Mouse (Mus musculus) adrenal gland (tissue): ENCODE data around the gene Brd7.

Experiments used
- intact Hi-C: fragments of 180-260 bp; cut with DNase I; formaldehyde crosslinking; loops from one replicate; pipeline ENCODE4 v1.15.1; 2025
- long read RNA-seq, 2 experiments: library from polyadenylated mRNA; unstranded; transcript quantifications; one replicate each; pipeline ENCODE4 v2.0.0; 2020; ENCODE audit warnings: borderline replicate concordance in 1 of 2; ENCODE audit not compliant: insufficient replicate concordance in 1 of 2

Gene Brd7
- long read RNA-seq, experiment 1, transcript Brd7-201 (17 exons, 3,625 nt), result major isoform, 20 of 41 reads
- long read RNA-seq, experiment 1, partial matches to known transcripts, result 16 of 41 reads
- long read RNA-seq, experiment 1, other reads (novel, unspliced or antisense), result 5 of 41 reads
- long read RNA-seq, experiment 2, transcript Brd7-201 (17 exons, 3,625 nt), result major isoform, 15 of 49 reads
- long read RNA-seq, experiment 2, partial matches to known transcripts, result 31 of 49 reads
- long read RNA-seq, experiment 2, other reads (novel, unspliced or antisense), result 3 of 49 reads

DNA sequence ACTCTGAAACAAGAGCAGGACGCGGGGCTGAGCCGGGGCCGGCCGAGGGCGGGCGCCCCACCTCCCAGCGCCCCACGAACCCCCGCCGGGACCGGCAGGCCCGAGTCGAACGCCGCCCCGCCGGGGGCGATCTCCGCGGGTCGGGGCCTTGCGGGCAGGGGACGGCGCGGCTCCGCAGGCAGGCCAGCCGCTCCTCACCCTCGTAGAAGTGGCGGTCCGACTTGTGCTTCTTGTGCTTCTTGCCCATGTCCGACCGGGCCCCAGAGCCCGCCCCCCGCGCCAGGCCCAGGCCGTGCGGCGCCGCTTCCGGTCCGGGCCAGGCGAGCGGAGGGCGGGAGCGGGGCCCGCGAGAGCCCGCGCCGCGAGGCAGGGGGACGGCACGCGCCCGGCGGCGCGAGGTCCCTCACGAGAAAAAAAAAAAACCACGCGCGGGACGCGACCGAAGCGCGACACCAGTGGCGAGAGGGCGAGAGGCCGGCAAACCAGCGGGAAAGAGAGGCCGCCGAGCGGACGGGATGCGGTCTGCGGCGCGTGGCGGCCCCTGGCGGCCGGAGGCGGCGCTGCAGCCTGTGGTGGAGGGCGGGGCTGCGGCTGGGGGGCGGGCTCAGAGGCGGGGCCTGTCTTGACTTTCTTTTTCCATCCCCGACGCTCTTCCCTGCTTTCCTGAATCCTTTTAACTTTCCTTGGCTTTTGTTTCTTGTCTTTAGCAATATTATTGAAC lies at the start of gene Brd7:
Brd7 (minus strand) TSS at position 487 of the 721 bp plus-strand sequence.
- intact Hi-C loops, result loop anchor here (5.0 kb wide), 1 partner anchor 260 kb away; no protein-coding TSS in a partner anchor

DNA sequence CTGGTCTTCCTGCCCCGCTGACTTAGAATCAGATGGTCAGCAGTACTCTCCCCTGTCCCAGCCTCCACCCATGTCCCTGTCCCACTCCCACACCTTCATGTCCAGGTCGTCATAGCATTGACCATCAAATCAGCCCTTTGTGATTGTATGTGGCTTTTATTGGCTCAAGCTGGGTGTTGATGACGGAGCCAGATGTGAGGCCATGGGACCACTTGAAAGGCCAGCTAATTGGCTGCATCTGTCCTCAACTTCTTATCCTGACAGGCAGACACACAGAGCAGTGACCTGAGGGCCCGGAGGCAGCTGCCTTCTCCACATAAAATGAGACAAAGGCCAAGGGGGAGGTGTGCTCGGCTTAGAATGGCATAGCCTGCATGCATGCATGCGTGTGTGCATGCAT lies 49.5 kb upstream of the Brd7 start:
- intact Hi-C loops, result no loop called here

DNA sequence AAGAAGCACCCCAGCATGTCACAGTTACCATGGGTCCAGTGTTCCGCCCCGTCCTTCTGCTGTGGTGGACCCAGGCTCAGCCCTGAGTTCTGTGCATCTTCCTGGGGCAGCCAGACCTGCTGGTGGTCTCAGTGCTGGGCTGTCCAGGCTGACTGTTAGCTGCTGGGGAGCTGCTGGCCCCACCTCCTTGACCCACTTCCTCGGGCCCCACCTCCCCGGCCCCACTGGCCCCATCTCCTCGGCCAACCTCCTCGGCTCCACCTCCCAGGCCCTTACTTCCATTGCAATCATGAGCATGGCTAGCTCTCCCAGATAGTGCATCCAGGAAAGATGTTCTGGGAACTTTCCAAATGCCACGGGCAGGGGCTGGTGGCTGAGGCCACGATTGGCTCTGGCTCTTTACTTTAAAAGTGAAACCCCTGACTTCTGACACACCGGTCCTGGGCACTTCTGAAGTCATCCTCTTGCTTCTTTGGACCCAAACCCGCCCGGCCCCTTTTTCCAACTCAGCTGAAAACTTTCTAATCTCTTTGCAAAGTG lies 47.5 kb upstream of the Brd7 start:
- intact Hi-C loops, result no loop called here

DNA sequence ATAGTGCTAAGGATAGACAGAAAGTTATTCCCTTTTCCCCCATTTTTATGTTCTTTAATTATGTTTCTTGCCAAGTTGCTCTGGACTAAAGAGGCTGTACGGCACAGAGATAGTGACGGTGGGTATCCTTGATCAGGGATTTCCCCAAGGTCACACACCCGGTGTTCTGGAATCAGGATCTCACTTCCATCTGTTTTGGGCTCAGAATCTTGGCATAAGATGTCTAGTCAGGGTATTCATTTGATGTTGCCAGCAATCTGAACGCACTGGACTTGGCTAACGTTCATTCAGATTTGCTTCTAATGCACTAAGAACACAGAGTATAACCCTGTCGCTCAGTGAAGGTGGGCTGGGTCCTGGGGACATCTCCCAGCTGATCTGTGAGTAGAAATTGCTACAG lies 45.7 kb upstream of the Brd7 start:
- intact Hi-C loops, result no loop called here

DNA sequence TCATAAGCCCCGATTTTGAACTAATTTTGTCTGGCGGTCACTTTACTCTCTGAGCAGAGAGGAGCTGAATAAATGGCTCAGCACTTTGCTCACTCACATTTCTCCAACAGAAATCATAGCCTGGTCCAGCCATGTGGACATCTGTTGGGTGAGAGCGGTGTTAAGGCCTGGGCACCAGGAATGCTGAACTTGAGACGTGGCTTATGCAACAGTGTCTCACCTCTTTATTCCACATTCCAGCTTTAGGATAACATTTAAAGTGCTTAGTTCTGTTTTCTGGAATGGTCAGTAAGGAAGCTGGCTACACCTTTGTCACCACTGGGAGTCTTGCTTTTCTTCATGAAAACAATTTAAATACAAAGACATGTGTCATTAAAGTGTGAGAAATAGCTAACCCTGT lies 36.1 kb upstream of the Brd7 start:
- intact Hi-C loops, result no loop called here

DNA sequence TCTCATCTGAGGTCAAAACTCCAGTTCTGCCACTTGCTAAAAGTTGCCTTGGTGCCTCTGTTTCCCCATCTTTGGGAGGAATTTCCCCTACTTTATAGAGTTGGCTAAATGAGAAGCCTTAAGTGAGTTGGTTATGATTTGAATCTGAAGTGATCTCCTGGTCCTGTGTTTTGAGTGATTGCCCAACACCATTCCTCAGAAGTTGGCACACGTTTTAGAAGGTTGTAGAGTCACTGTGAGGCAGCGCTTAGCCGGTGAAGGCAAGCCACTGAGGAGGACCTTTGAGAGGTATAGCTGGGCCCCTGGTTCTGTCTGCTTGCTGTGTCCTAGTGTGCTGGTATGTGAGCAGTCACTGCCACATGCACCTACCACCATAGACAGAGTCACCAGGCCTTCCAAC lies 31.3 kb upstream of the Brd7 start:
- intact Hi-C loops, result no loop called here

DNA sequence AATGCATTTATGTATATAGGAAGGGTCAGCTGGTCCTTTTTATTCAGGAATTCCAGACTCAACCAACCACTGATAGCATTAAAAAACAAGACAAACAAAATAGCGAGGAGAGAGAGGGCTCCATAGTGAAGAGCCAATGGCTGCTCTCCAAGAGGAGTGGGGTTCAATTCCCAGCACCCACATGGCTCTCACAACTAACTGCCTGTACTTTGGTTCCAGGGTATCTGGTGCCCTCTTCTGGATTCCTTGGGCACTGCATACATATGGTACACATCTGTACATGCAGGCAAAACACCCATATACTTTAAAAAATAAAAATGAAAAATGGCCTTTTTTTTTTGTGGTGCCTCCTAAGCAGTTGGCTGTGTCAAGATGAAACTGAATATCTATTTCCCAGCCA lies 28.8 kb upstream of the Brd7 start:
- intact Hi-C loops, result no loop called here

DNA sequence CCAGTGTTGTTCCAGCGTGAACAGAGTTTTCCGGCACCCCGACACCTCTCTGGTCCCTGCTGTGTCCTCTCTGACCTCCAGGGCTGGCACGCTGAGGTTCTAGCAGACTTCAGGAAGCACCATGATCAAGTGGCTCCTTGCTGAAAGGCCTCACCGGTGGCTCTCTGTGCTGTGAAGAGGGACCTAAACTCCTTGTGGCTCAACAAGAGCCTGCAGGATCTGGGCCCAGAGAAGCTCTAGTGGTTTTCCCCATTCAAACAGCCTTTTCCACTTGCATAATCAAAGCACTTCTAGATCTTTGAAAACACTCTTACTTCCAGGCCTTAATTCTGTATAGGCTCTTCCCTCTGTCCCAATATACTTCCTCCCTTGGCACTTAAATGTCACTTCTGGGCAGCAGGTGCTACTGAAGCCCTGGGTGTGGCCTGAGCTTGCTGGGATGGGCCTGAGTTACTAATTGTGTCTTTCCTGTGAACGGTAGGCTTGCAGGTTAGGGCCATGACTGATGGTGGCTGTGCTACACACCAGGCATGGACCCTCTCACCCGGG lies 26.8 kb upstream of the Brd7 start:
- intact Hi-C loops, result no loop called here

DNA sequence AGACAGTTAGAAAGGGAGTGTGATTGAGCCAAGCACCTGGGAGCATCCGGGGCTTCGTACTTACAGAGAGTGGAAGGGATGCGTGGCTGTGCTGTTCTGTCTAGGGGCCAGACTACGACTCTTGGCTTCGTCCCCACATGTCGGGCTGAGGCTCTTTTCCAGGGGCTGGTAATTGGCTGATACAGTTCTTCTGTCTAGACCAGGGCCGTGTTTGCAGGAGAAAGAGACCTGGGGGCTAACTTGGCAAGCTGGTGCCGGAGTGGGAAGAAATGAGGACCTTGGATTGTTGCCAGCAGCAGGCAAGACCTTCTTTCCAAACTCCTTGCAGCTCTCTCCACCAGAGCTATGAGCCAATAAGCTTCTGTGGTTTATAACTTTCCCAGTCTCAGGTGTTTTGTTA lies 25.9 kb upstream of the Brd7 start:
- intact Hi-C loops, result no loop called here

DNA sequence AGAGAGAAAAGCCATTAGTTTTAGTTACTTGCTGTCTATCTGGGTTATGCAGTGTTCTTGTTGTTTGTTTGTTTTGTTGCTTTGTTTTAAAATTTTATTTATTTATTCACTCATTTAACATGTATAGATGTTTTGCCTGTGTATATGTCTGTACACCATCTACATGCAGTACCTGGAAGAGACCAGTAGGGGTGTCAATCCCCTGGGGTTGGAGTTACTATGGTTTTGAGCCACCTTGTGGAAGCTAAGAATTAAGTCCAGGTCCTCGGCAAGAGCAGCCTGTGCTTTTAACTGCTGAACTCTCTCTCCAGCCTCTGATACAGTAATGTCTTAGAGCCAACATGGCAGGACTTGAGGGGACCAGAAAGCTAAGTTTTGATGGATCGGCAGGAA lies 21.2 kb upstream of the Brd7 start:
- intact Hi-C loops, result no loop called here

DNA sequence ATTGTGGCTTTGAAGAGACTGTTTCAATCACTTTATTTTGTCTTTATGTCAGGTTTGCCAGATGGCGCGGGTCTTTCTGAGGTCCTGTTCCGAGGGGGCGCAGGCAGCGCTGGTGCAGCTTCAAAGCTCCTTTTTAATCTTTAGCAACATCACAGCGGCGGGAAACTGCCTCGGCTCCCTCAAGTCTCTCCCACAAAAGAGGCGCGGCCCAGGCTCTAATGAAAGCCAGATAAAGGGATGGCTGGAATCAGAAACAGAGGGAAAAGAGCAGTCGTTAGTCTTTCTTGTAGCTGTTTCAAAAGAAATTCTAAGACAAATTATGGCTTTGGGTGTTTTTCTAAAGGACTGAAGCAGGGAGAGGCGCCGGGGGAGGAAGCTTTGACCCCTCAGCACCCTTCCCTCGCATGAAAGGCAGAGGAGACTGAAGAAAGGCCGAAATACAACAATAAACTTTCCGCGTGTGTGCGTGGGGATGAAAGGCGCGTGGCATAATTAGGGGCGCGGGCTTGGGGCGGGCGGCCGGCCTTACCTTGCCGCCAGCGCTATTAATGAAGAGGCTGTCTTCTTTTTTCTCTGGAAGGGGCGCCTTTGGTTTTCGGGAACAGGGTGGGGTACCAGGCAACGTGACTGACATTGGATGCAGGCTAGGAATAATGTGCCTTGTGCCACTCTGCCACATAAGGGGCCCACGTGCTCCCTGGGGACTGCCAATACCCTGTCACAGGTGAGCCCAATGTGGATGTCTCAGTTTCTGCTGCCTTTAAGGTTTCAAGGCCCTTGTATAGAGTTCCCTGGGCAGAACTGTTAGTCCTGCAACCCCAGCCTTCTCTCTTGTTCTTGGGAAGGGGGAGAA lies 20.5 kb upstream of the Brd7 start:
- intact Hi-C loops, result no loop called here

DNA sequence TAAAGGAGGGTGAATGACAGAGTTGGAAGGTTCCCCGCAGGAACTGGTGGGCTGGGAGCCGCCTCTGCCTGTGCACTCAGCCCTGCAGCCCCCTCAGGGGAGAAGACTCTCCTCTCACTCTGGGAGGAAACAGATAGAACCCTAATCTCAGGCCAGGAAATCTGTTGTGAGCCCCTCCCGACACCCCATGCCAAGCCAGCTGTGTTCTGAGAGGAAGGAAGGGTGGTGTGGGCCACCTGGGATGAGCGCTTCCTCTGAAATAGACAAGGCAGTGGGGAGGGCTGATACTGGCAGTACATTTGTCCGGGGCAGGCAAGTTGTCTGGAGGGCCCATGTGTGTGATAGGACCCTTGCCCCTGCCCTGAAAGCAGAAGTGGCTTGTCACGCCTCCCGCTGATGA lies 18.5 kb upstream of the Brd7 start:
- intact Hi-C loops, result no loop called here

DNA sequence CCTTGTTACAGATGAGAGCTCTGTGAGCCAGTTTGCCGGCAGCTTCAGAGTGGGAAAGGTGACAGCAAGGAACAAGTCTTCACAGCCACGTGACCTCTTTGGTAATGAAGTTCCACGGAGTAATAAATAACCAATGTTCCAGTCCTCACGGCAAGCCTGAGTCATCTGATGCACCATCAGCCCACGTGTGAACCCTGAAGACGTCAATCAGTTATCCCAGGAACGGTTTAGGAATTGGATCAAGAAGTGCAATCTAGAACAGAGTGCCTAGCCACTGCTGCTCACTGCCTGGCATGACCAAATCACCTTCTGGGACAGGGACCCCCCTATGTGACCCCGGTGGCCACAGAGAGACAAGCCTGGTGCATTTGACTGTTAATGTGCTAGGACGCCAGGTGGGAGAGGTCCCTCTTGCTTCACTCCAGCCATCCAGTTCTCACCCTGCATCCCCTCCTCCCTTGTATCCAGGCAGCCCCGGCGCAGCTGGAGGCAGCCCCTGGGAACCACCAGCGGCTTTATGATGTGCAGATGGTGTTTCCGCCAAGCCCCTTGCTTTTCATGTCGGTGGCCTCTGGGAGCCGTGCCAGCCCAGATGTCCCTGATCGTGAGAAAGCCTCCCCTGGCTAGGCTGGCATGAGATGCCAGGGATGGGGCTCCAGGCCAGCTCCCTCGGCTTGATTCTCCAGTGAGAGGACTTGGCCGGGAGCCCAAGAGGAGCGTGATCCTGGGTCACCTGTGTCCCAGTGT lies 15.0 kb upstream of the Brd7 start:
- intact Hi-C loops, result no loop called here

DNA sequence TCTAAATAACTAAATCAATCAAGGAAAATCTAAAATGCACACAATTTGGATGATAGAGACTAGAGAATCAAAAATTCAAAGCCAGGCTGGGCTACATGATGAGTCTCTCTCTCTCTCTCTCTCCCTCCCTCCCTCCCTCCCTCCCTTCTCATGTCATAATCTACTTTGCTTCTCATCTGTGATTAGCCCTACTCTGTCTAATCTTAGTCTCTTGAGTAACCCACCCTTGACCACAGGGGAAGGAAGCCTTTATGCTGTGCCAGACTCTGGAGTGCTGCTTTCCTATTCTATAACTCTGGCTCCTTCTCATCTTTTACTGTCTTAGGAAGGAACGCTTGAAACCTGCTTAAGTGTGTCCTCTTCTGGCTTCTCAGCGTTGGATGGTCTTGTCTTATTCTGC lies 9.5 kb upstream of the Brd7 start:
- intact Hi-C loops, result loop anchor here (5.0 kb wide), 1 partner anchor 151 kb away; the partner anchor contains the start of gene Nkd1

DNA sequence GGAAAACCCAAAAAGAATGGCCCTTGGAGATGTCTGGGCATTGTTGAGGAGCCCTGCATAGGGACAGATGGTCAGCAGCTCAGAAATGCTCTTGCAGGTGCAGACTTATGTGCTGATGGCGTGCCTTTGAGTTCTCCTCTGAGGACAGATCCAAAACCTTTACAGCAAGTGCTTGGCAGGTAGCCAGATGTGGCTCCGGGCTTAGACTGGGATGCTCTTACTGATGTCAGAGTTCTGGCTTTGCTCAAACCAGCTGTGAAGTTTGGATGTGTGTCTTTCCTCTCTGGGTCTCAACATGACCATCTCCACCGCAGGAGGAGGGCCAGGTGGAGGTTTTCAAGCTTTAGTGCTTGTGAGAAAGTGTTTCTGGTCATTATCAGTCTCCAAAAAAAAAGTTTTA lies 7.8 kb upstream of the Brd7 start:
- intact Hi-C loops, result loop anchor here (5.0 kb wide), 1 partner anchor 152 kb away; the partner anchor contains the start of gene Nkd1

DNA sequence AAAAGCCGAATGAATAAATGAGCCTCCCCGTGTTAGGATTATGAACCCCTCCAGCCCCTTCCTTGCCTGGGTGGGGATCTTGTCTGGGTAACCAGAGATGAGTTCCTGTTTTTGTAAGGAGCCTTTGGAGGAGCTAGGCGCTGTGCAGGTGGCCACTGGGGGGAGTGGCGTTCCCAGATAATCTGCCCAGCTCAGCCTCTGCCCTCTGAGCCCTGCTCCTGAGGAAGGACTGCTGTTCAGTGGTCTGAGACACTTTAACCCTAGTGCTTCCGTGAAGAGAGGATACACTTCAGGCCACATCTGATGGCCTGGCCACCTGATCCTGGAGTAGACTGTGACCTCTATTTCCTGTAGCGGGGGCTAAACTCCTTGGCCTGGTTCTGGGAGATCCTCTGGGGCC lies 7.2 kb upstream of the Brd7 start:
- intact Hi-C loops, result no loop called here

DNA sequence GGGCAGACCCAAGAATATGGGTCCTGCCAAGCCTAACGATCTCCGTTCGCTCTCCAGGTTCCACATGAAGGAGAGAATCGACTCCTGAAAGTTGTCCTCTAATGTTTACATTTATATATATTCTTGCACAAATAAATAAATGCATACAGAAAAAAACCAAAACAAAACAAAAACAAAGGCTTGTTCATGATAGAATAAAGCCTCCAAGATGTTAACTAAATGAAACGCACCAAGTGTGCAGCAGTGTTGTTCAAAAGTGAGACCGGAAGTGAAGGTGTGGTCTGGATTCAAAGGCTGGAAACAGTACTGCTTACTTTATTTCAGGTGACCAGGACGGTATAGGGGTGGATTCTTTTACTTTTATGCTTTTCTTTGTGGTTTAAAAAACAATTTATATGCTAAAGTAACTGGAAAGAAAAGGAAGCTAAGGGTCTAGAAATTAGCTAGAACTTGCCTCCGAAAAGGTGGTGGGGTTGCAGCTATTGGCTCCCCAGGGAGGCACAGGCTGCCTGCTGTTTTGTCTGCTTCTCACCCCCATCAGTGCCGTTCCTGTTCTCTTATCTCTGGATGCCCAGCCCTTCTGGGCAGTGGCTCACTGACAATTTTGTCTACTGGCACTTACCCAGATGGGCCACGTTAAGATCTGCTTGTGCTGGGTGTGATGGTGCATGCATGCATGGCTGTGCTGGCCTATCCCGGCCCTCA lies 604 bp upstream of the Brd7 start:
- intact Hi-C loops, result loop anchor here (5.0 kb wide), 1 partner anchor 260 kb away; no protein-coding TSS in a partner anchor

DNA sequence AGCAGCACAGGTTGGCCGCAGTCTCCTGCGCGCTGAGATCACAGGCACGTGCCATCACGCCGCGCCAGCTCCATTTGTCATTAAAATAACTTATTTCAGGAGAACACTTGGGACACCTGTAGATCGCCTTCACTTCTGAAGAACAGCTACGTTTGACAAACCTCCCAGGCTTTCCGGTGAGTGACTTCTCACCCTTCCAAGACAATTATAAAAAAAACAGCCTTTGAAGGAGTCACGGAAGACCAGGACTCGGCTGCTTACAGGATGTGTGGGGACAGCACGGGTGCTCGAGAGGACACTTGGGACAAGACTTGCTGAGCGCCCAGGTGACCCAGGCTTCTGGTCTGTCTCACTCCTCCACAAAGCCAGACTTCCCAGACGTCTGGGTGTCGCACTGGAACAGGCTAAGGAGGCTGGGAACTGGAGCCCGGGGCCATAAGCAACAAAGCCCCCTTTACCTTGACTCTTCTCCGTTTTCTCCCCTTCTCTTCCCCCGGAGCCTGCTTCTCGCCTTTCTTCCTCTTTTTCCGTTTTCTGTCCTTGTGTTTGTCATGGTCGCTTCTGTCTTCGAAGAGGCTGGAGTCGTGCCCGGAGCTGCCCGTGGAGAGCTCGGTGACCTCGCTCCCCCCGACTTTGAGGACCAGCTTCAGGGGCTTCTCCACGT lies 818 bp downstream of the Brd7 start:
- intact Hi-C loops, result loop anchor here (5.0 kb wide), 1 partner anchor 261 kb away; no protein-coding TSS in a partner anchor

DNA sequence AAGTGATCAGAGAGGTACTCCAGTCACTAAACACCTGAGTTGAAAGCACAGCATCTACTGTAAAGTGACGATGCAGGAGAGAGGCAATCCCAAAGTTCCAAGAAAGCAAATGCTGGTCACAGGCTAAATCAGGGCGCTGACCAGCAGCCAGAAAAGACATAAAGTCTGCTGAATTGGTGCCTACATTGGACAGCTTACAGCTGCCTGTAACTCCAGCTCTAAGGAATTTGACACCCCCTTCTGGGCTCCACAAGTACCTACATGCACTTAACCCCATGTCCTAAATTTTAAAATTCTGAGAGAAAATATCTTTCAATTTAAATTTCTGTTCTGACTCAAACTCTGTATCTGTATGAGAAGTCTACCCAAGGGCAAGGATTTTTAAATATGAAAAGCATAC lies 2.0 kb downstream of the Brd7 start:
- intact Hi-C loops, result loop anchor here (5.0 kb wide), 2 partner anchors 93 to 262 kb away; no protein-coding TSS in a partner anchor
